Mouse (Mus musculus): Measurements from ENCODE around the gene Twist1.

Gene Twist1

GRCm38 (mm10) chr12:33957400-33958240 is at the start of gene Twist1:
Gene Twist1, plus strand, starts transcription at chr12:33957671.
- DNase-seq (ENCODE audit: extremely low spot score, low read depth, low spot score): no peak

GRCm38 (mm10) chr12:33926751-33927150 is 30.7 kb upstream of the Twist1 start:
- peak; percentile 37 for DNase-seq (ENCODE audit: extremely low spot score, low read depth, low spot score)

GRCm38 (mm10) chr12:33927334-33928098 is 30.0 kb upstream of the Twist1 start:
- no peak for DNase-seq (ENCODE audit: extremely low spot score, low read depth, low spot score)

GRCm38 (mm10) chr12:33928331-33929192 is 28.9 kb upstream of the Twist1 start, which contains the start of gene Ferd3l:
Gene Ferd3l, plus strand, starts transcription at chr12:33928425.
- no peak for DNase-seq (ENCODE audit: extremely low spot score, low read depth, low spot score)

GRCm38 (mm10) chr12:33952843-33953242 is 4.6 kb upstream of the Twist1 start:
- DNase-seq (ENCODE audit: extremely low spot score, low read depth, low spot score): no peak

- DNase-seq (ENCODE audit: extremely low spot score, low read depth, low spot score): no peak
Measured at GRCm38 (mm10) chr12:33954931-33955565, 2.4 kb upstream of the Twist1 start.

- no peak for DNase-seq (ENCODE audit: extremely low spot score, low read depth, low spot score)
Measured at GRCm38 (mm10) chr12:33955606-33956295, 1.7 kb upstream of the Twist1 start.

- no peak for DNase-seq (ENCODE audit: extremely low spot score, low read depth, low spot score)
Measured at GRCm38 (mm10) chr12:33956576-33957399, 683 bp upstream of the Twist1 start.

- DNase-seq (ENCODE audit: extremely low spot score, low read depth, low spot score): no peak
Measured at GRCm38 (mm10) chr12:33958241-33959194, 1.0 kb downstream of the Twist1 start.

- no peak for DNase-seq (ENCODE audit: extremely low spot score, low read depth, low spot score)
Measured at GRCm38 (mm10) chr12:33959206-33959605, 1.7 kb downstream of the Twist1 start.

- no peak for DNase-seq (ENCODE audit: extremely low spot score, low read depth, low spot score)
Measured at GRCm38 (mm10) chr12:33959846-33960245, 2.4 kb downstream of the Twist1 start.

GRCm38 (mm10) chr12:33961013-33961412 is 3.5 kb downstream of the Twist1 start:
- no peak for DNase-seq (ENCODE audit: extremely low spot score, low read depth, low spot score)

- DNase-seq (ENCODE audit: extremely low spot score, low read depth, low spot score): no peak
Measured at GRCm38 (mm10) chr12:33962118-33962772, 4.8 kb downstream of the Twist1 start.

- DNase-seq (ENCODE audit: extremely low spot score, low read depth, low spot score): no peak
Measured at GRCm38 (mm10) chr12:33962773-33963130, 5.3 kb downstream of the Twist1 start.

GRCm38 (mm10) chr12:33963671-33964369 is 6.3 kb downstream of the Twist1 start:
- DNase-seq (ENCODE audit: extremely low spot score, low read depth, low spot score): no peak

- DNase-seq (ENCODE audit: extremely low spot score, low read depth, low spot score): no peak
Measured at GRCm38 (mm10) chr12:33964427-33964826, 7.0 kb downstream of the Twist1 start.

Data from hindlimb bud, embryonic 11.5 days (tissue).